Mouse (Mus musculus) spleen, adult 18-20 months (tissue): ENCODE measurements around the gene Arpc1b.
"Not testable (repeated sequence)": the region's sequence is repeated elsewhere in the genome, so short reads cannot be mapped to it uniquely, and the experiment has no call there.

Source experiments
- DNase-seq, 2 experiments: peaks; one replicate each; pipeline ENCODE4 v3.0.0; 2022; ENCODE audit warnings: mixed read lengths in 2 of 2

Arpc1b gene

DNA sequence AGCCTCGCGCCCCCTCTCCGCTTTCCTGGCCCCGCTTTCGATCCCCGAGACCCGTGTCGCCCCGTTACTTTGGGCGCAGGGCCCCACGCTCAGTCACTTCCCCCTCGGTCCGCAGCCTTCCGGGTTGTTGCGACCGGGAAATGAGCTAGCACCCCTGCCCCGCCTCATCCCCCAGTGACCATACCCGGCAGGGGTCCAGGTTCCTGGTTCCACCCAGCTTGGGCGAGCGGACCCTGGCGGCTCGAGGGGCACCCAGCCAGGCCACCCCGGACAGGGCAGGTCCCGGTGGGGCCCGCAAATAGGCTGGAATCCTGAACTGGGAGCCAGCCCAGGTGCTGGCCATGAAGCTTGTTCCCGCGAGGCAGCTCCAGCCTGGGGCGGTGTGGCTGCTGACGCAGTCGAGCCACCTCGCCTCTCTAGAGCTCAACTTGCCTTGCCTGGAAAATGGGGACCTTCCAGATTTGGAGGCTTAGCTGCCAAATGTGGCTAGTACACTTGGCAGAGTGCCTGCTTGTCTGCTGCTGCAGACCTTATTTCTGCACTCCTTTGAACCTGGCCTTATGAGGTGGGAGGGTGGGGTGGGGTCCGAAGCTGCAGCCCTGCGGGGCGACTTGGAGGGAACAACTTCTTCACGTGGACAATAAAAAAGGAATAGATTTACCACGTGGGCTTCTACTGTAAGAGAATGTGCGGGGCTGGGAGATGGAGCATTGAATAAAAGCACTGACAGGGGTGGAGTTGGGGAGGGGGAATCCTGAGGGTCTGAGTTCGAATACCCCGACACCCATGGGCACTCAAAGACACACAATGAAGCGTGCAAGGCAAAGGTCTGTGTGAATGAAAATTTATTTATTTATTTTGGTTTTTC, 825 bp downstream of the Arpc1b start:
- peak; percentile 70 to 75 for DNase-seq

DNA sequence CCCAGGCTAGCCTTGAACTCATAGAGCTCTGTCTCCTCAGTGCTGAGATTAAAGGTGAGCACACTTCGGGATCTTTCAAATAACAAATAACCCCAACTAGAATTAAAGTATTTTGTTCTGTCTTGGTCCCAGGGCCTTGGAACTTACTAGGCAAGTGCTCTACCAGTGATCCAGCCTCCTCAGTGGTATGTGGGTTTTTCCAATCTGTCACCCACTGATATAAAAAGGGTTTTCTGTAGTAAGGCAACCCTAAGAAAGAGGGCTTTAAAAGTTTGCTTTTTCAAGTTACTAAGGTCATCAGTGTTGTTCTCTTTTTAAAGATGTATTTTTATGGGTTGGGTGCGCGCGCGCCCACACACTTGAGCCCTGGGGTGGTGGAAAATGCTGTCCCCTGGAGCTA, 1.7 kb downstream of the Arpc1b start:
- DNase-seq: no peak

DNA sequence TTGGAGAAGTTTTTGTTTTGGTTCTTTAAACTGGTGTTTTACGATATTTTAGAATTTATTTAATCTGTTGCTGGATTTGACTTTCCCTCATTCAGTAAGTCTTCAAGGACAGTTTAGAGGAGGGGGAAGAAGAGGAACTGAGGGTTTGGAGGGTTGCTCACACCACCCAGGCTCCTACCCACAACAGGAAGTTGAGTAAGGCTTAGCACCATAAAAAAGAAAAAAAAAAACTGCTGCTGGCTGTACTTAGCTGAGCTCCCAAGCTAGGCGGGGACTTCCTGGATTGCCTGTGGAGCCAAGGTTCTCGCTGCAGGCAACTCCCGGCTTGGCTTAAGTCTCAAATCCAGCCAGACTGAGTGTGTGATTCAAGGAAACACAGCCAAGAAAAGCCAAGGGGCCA, 2.3 kb downstream of the Arpc1b start:
- DNase-seq: peak; percentile 30 to 46

DNA sequence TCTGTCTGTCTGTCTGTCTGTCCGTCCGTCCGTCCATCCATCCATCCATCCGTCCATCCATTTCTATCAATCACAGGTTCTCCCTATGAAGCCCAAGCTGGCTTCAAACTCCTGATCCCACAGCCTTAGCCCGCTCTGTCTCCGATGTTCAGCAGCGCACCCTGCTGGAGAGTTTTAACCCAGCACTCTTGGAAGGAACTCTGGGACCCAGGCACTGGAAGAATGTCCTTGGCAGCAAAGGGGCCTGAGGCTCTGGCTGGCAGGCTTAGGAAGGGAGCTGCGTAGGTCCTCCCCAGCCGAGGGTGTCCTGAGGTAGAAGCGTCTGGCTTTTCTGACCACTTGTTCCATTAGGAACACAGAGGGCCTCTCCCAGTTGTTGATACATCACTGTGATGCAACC, 2.9 kb downstream of the Arpc1b start:
- peak in 1 of 2 experiments; percentile 65 for DNase-seq

DNA sequence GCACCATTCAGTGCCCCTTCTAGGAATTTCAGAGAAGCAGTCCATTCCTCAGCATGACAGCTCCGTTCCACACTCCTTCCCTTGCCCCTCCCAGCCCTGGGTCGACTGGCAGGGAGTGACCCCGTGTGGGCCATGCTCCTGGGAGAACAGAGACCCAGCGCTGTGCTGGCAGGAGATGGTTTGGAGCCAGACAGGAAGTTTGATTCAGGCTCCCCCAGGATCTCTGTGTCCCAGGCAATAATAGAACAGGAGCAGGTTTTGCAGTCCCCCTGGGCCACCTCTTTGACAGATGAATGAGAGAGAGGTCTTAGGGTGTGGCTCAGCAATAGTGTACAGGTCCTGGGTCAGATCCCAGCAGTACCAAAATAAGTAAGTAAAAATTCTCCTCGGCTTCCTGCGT, 4.0 kb downstream of the Arpc1b start:
- DNase-seq: no peak

DNA sequence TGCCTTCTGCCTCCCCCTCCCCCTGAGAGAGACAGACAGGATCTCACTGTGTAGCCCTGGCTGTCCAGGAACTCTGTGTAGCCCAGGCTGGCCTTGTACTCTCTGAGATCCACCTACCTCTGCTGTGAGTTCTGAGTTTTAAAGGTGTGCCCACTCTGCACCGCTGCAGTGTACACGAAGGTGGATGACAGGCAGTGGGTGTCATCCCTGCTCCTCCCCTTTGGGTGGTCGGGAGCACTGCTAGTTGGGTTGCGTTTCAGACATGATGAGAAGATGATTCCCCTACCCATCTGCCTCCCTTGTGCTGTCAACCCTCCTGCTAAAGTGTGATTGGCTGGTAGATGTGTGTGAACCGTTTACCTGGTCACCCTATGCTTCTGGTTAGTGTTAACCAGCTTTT, 4.4 kb downstream of the Arpc1b start:
- no peak for DNase-seq

DNA sequence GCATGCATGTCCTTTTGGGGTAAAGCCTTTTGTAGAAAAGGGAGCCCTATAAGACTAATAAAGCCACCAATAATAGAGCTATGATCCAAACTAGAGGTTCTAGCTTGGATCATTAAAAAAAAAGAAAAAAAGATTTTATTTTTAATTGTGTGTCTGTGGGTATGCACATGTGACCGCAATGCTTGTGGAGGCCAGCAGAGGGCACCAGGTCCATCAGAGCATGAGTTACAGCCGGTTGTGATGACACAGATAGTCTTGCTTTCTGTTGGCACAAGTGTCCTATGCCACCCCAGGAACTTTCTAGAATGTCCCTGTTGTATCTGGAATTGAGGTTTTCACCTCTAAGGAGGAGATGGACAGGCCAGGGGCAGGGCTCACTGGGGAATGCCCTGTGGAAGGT, 5.4 kb downstream of the Arpc1b start:
- DNase-seq: no peak

DNA sequence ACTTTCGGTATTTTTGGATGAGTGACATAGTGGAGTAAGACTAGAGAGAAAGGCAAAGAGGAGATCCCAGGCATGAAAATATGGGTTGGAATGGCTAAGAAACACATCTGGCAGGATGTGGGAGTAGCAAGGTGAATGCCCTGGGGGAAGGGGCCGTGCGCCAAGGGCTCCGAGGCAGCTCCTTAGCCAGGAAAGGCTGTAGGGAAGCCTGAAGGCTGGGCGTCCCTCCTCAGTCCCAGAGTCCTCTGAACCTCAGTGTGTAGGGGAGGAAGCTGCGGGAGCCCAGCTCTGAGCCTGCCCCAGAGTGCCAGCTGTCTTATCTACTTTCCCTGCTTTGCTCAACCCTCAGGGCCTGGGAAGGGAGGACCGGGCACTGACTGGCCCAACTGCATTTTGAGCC, 6.9 kb downstream of the Arpc1b start:
- DNase-seq: no peak

DNA sequence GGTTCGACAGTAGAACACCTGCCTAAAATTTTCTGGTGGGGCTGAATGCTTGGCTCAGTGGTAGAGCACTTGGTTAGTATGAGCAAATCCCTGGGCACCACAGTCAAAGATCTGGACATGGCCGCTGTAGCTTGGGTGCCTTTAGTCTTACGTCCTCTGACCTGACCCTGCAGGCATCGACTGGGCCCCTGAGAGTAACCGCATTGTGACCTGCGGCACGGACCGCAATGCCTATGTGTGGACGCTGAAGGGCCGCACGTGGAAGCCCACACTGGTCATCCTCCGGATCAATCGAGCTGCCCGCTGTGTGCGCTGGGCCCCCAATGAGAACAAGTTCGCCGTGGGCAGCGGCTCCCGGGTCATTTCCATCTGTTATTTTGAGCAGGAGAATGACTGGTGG, 9.4 kb downstream of the Arpc1b start:
- no peak for DNase-seq

DNA sequence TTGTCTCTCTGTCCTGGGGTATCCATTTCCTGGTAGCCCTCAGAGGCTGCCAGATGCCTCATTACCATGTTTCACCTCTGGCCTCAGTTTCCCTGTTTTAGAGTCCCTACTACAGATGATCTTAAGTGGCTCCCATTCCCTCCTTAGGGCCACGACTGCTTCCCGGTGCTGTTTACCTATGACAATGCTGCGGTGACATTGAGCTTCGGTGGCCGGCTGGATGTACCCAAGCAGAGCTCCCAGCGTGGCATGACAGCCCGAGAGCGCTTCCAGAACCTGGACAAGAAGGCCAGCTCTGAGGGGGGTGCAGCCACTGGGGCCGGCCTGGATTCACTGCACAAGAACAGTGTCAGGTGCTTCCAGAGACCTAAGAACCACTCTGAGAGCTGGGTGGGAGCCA, 12.6 kb downstream of the Arpc1b start:
- no peak for DNase-seq

DNA sequence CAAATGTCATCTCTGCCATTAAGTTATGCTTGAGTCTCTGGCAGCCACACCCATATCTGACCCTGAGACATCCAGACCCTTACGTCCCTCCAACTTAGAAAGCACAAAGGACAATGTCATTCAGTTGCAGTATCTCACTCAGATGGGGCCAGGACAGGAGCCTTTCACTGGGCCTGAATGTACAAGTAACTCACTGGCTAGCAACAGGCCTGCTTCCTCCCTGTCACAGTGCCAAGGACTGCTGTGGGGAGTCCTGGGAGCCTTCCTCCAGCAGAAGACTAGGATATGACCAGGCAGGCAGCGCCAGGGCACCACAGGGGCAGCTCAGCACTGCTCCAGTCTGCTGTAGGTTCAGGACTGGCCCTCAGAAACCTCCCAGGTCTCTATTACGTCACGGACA, 15.1 kb downstream of the Arpc1b start:
- DNase-seq: no peak

DNA sequence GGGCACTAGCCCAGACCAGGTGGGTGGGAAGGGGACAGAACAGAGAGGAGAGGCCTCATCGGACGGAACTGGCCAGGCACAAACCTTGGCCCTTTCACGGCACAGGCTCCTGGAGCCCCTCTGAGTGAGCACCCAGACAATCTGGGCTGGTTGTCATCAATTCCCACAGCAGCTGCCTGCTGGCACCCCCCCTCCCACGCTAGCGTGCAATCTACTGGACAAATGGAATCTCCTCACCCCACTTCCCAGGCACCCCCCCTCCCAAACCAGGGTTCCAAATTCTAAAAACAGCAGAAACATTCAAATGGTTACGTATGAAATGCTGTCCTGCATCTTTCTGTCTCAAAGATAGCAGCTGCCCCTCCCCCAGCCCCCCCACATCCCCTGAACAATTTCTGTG, 15.8 kb downstream of the Arpc1b start:
- not testable (repeated sequence) for DNase-seq

DNA sequence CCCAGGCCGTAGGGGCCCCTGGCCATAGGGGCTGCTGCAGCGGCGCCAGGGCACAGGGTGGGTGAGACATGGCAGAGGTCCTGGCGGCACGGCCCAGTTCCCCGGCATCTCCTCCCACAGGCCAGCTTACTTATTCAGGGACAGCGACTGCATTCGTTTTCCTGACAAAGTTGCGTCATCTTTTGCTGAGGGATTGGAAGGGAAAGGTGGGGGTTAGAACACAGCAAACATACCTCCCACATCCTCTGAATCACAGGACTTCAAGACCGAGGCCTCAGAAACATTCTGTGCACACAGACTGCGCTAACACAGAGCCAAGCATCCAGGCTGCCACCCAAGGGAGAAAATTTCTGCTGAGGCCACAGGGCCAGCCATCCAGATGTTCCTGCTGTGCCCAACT, 16.2 kb downstream of the Arpc1b start:
- no peak for DNase-seq

DNA sequence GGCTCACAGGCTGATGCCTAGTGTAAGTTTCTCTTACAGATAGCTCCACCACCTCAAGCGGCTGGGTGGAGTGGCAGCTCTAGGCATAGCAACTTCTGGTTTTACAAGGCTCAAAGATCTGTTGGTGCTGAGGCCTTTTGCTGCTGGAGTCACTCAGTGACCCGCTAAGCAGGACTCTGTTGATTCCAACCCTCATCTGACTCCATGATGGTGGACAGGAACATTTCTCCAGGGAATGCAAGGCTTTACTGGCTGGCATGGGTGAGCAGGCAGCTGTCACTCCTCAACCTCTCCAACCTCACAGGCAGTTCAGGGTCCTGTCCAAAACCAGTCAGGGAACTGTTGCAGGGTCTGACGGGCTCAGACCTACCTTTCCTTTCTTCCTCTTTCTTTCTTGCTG, 17.0 kb downstream of the Arpc1b start:
- no peak for DNase-seq

DNA sequence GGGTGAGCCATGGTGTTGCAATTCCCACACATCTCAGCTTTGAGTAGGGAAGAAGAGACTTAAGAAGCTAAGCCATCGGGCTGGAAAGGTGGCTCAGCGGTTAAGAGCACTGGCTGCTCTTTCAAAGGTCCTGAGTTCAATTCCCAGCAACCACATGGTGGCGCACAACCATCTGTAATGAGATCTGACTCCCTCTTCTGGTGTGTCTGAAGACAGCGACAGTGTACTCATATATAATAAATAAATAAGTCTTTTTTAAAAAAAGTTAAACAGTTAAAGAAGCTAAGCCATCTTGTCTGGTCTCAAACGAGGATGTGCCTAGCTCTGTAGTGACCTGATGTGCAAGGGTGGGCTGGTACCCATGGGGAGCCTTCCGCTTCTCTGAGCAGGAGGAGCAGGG, 19.3 kb downstream of the Arpc1b start:
- not testable (repeated sequence) for DNase-seq

DNA sequence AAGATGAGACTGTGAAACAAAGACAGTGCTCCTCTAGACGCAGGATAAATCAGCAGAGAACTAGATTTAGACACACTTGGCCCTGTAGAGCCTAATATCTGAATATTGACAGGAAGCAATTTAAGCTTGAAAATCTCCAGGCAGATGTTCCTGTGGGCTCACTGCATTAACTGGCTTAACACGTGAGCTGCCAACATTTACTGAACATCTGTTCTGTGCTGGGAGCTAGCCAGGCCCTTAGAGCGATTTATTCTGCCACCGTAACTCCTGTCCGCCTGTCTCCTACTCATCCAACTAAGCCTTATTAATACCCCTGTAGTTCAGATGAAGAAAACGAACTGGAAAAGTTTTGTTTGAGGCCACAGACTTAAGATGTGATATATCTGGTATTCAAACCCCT, 24.8 kb downstream of the Arpc1b start:
- DNase-seq: no peak

DNA sequence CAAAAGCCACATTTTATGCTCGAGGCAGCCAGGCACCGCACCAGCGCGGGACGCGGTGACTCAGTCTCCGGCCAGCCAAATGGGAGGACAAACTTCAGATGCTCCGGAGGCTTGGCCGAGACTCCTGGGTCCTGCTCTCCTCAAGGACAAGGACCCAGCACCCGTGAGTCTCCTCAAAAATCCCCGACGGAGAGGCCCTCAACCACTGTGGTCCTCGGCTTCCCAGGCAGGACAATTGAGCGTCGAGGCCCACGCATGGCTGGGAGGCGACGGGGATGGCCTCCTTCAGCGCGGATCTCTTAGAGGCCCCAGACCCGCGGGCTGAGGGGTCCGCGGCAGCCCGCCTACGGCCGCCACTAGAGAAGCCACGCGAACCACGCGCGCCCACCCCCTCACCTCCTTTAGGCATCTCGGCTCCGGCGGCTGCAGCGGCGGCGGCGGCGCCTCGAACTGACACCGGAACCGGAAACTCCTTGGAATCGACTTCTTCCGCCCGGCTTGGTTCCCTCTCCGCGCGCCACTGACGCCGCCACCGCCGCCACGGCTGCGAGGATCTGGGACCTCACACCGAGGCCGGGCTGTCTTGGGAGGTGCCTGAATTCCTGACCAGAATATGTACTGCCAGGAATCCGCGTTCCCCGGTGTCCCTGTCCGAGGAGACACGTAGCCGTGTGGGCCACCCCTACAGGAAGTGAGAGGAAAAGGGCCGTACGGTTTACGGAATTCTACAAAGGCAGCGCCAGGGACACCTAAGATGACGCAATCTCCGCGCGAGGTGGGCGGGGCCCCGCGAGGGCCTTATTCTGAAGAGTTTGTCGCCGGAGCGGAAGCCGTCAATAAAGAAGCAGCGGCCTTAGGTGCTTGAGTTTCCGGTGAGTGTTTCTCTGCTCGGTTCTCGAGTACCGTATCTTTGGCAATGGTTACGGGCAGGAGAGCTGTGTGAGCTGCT, 25.8 kb downstream of the Arpc1b start, which contains the start of the genes Pdap1 and Bud31:
Pdap1 (minus strand) TSS at position 668 of the 949 bp plus-strand sequence.
Bud31 (plus strand) TSS at position 792 of the 949 bp plus-strand sequence.
- peak; percentile 87 to 92 for DNase-seq

DNA sequence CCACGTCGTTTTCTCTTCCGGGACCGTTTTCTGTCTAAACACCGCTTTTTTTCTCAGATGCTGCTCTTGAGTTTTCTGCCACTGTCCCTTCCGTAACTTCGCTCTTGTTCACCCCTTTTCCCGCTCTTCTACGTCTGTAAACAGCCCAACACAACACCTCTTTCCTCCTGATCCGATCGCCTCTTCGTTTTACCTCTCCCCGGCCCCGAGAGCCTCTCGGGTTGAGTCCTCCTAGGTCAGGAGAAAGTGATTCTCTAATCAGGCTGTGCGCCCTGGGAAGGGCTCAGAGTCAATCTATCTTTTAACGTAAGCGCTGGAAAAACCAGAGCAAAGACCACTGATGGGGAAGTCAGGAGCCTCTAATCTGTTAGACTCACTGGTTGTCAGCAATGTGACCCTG, 26.6 kb downstream of the Arpc1b start:
- no peak for DNase-seq

DNA sequence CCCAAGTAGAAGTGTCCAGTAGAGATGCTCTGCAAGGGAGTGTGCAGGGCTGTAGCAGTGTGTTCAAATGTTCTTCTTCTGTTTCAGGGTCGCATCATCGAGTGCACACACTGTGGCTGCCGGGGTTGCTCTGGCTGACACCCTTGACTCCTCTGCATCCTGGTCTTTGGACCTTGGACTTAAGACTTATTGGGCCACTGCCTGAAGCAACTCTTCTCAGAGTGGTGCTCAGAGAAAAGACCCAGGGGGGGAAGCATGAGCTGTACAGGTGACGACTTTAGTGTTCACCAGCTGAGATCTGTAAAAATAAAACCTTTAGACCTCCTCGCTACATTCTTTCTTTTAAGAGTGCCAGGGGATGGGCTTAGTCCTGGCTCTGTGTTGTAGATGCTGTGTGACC, 33.7 kb downstream of the Arpc1b start:
- DNase-seq: no peak

DNA sequence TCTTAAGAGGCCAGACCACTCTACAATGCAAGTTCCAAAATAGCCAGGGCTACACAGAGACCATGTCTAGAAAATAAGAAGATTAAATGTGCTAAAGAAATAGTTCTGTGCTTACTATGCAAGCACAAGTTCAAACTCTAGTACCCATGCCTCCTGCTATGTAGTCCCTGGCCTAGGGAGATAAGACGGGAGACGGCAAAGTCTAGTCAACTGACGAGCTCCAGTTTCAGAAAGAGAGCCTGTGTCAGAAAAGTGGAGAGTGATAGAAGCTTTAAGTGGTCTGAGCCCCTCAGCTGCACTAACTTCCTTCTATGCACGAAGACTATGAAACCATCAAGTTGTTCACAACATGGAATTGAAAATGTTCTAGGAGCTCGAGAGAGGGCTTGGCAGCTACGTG, 35.3 kb downstream of the Arpc1b start:
- no peak for DNase-seq

DNA sequence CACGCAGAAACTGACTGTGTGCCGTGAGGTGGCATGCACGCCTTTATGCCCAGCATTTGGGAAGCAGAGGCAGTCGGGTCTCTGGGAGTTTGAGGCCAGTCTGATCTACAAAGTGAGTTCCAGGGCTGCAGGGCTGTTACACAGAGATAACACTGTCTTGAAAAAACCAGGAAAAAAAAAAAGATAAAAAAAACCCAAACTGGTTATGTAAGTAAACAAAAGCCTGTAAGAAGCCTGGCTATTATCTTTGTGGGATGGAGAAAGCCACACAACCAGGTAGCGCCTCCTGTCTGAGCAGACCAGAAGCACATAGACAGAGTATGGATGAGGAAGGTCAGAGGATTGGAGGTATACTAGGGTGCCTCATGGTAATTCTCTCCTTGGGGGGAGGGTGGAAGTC, 38.7 kb downstream of the Arpc1b start:
- no peak for DNase-seq

DNA sequence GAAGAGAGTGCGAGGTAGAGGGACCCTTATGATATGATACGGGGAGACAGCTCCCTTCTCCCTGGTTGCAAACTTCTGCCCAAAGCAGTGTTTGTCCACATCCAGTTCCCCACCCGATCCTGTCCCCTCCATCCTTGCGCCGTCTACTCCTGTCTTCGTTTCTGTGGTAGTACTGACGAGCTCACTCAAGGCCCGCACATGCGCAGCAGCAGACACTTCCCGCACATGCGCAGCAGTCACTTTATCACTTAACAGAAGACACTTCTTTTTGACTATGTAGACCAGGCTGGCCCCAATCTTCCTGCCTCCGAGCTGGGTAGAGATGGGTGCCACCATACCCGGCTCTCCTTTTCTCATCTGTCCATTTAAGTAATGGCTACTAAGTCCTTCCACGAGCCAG, 47.3 kb downstream of the Arpc1b start:
- DNase-seq: no peak

DNA sequence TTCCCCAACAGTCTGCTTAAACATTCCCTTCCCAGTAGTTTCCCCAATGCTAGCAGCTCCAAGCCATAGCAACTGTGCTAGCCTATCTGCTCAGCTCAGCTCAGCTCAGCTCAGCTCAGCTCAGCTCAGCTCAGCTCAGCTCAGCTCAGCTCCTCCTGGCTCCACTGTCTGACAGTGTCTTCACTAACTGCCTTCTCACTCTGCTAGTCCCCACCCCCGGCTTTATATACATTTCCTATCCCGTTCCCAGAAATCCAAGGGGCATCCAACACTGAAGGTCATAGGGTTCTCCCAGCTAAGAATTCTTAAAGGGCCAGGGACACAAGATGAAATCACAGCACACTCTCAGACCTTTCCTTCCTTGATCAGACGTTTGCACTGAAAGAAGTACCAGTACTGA, 50.7 kb downstream of the Arpc1b start:
- DNase-seq: no peak

DNA sequence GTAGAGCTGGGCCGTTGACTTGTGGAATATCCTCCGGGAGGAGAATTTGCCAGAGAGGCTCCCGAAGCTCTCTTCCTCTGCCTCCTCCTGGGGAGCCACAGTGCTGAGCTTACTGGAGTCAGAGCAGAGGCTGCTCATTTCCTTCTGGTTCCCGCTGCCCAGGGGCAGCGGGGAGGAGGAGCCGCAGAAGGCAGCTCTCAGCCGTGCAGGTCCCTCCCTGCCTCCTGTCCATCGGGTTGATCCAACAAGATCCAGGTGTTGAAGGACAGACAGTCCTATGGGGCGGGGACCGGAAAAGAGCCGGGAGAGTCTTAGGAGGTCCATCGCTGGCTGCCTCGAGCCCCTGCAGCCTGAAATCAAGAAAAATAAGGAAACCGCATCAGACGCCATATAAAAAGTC, 51.2 kb downstream of the Arpc1b start:
- DNase-seq: no peak
